Mouse (Mus musculus) embryonic fibroblast, embryonic 13.5 days (primary cell): ENCODE results near the gene Rasgef1b. TPM values are rescaled to one million over a fixed set of nuclear protein-coding genes. Genes with fewer than 3 reads are reported as not detected.

Experiments used
- H3K27ac ChIP-seq: 2 replicates; pipeline ENCODE4 v1.5.1; 2012; ENCODE audit warnings: low read length, control low read depth, inconsistent platforms; ENCODE audit not compliant: insufficient read depth
- H3K4me1 ChIP-seq: 2 replicates; pipeline ENCODE4 v1.6.1; 2011; ENCODE audit warnings: low read length; ENCODE audit not compliant: control insufficient read depth, insufficient read depth
- H3K4me3 ChIP-seq: 2 replicates; pipeline ENCODE4 v1.5.1; 2011; ENCODE audit warnings: mild to moderate bottlenecking, control low read depth, low read length; ENCODE audit not compliant: insufficient read depth
- CTCF ChIP-seq: IDR thresholded peaks from 2 replicates; pipeline ENCODE4 v1.5.1; 2011; ENCODE audit warnings: mild to moderate bottlenecking, control low read depth, low read length, moderate library complexity, borderline replicate concordance; ENCODE audit not compliant: insufficient read depth
- POLR2A ChIP-seq: IDR thresholded peaks from 2 replicates; pipeline ENCODE4 v1.6.1; 2011; ENCODE audit warnings: low read depth, mild to moderate bottlenecking, control low read depth, low read length, moderate library complexity
- polyA plus RNA-seq: library from polyadenylated mRNA; stranded (reverse); fragments of >200 nt; gene quantifications from 2 replicates; pipeline ENCODE4 v1.2.4, GENCODE M21; 2011; ENCODE audit warnings: low read depth; ENCODE audit not compliant: missing spikeins, insufficient read length

Gene Rasgef1b
- polyA plus RNA-seq, 1 experiment = 2.1 TPM

GRCm38 (mm10) chr5:99385737-99386136, 343.1 kb downstream of the Rasgef1b start:
- Histone ChIP-seq H3K4me3 (no peak overlapping the region), H3K27ac (no peak overlapping the region), H3K4me1 (peaks cover 13% of the 10 kb centered on the region)
- TF ChIP-seq CTCF (no peak), POLR2A (no peak)

GRCm38 (mm10) chr5:99385090-99385489, 343.8 kb downstream of the Rasgef1b start:
- Histone ChIP-seq H3K4me1 (peaks cover 15% of the 10 kb centered on the region), H3K27ac (no peak overlapping the region), H3K4me3 (no peak overlapping the region)
- TF ChIP-seq POLR2A (no peak), CTCF (no peak)

- Histone ChIP-seq H3K4me3 (no peak overlapping the region), H3K27ac (no peak overlapping the region), H3K4me1 (peaks cover 16% of the 10 kb centered on the region)
- no peak for TF ChIP-seq CTCF
- no peak for TF ChIP-seq POLR2A
Measured at GRCm38 (mm10) chr5:99383783-99384281, 345.0 kb downstream of the Rasgef1b start.

GRCm38 (mm10) chr5:99382786-99383185, 346.1 kb downstream of the Rasgef1b start:
- peaks cover 7% of the 10 kb centered on the region; the same call in 1 of the 2 replicates for H3K4me1 ChIP-seq
- H3K4me3 ChIP-seq = no peak overlapping the region
- H3K27ac ChIP-seq = no peak overlapping the region
- TF ChIP-seq POLR2A (no peak), CTCF (no peak)

GRCm38 (mm10) chr5:99381639-99382038, 347.2 kb downstream of the Rasgef1b start:
- no peak for TF ChIP-seq CTCF
- TF ChIP-seq POLR2A = no peak
- Histone ChIP-seq H3K4me3 (no peak overlapping the region), H3K27ac (no peak overlapping the region), H3K4me1 (peaks cover 3% of the 10 kb centered on the region; the same call in 1 of the 2 replicates)

- Histone ChIP-seq H3K4me3 (no peak overlapping the region), H3K27ac (no peak overlapping the region), H3K4me1 (peaks cover 3% of the 10 kb centered on the region; the same call in 1 of the 2 replicates)
- TF ChIP-seq POLR2A (no peak), CTCF (no peak)
Measured at GRCm38 (mm10) chr5:99380882-99381281, 348.0 kb downstream of the Rasgef1b start.

- H3K27ac ChIP-seq = no peak overlapping the region
- TF ChIP-seq CTCF (no peak), POLR2A (no peak)
- H3K4me3 ChIP-seq = no peak overlapping the region
- H3K4me1 ChIP-seq = peaks cover 3% of the 10 kb centered on the region; the same call in 1 of the 2 replicates
Measured at GRCm38 (mm10) chr5:99380166-99380565, 348.7 kb downstream of the Rasgef1b start.

- TF ChIP-seq POLR2A = no peak
- no peak for TF ChIP-seq CTCF
- H3K4me3 ChIP-seq = no peak overlapping the region
- H3K27ac ChIP-seq = no peak overlapping the region
- H3K4me1 ChIP-seq = peaks cover 3% of the 10 kb centered on the region; the same call in 1 of the 2 replicates
Measured at GRCm38 (mm10) chr5:99378437-99379226, 350.2 kb downstream of the Rasgef1b start.

- TF ChIP-seq POLR2A (no peak), CTCF (no peak)
- H3K4me1 ChIP-seq = peaks cover 3% of the 10 kb centered on the region; the same call in 1 of the 2 replicates
- no peak overlapping the region for H3K27ac ChIP-seq
- H3K4me3 ChIP-seq = no peak overlapping the region
Measured at GRCm38 (mm10) chr5:99375725-99376124, 353.1 kb downstream of the Rasgef1b start.

- H3K4me1 ChIP-seq = no peaks in the 10 kb centered on the region
- H3K4me3 ChIP-seq = no peak overlapping the region
- no peak for TF ChIP-seq CTCF
- TF ChIP-seq POLR2A = no peak
Measured at GRCm38 (mm10) chr5:99374460-99374859, 354.4 kb downstream of the Rasgef1b start.

More at GRCm38 (mm10) chr5:99374460-99374859, 354.4 kb downstream of the Rasgef1b start:
- no peak overlapping the region for H3K27ac ChIP-seq
